Mouse (Mus musculus) urinary bladder, adult 18-20 months (tissue): Measurements from ENCODE around the gene Pcp2.
A peak's percentile ranks its signal among the peaks of the same experiment; 100 is the strongest.
"Not testable (repeated sequence)": the region's sequence is repeated elsewhere in the genome, so short reads cannot be mapped to it uniquely, and the experiment has no call there.

Source experiments
- DNase-seq, 2 experiments: peaks; one replicate each; pipeline ENCODE4 v3.0.0; 2022; ENCODE audit warnings: low spot score in 2 of 2, mixed read lengths in 2 of 2

Pcp2 gene

GRCm38 (mm10) chr8:3621199-3621970 is 4.0 kb downstream of the Pcp2 start, which contains the start of the genes Xab2 and Pet100:
Gene Xab2 (minus strand): TSS chr8:3621316.
Gene Pet100 (plus strand): TSS chr8:3621548.
- peak; percentile 94 to 98 for DNase-seq

- DNase-seq = peak; percentile 38 to 51
Measured at GRCm38 (mm10) chr8:3609816-3610150, 15.6 kb downstream of the Pcp2 start.

- DNase-seq = peak in 1 of 2 experiments; percentile 24
Measured at GRCm38 (mm10) chr8:3609046-3609815, 16.1 kb downstream of the Pcp2 start.

- DNase-seq = no peak
Measured at GRCm38 (mm10) chr8:3607822-3608221, 17.5 kb downstream of the Pcp2 start.

- DNase-seq = no peak
Measured at GRCm38 (mm10) chr8:3606593-3606992, 18.8 kb downstream of the Pcp2 start.

- no peak for DNase-seq
Measured at GRCm38 (mm10) chr8:3603439-3603838, 21.9 kb downstream of the Pcp2 start.

- peak in 1 of 2 experiments; percentile 24 for DNase-seq
Measured at GRCm38 (mm10) chr8:3600401-3600800, 24.9 kb downstream of the Pcp2 start.

GRCm38 (mm10) chr8:3599219-3599618 is 26.1 kb downstream of the Pcp2 start:
- no peak for DNase-seq

- DNase-seq = no peak
Measured at GRCm38 (mm10) chr8:3598054-3598453, 27.3 kb downstream of the Pcp2 start.

- no peak for DNase-seq
Measured at GRCm38 (mm10) chr8:3594466-3594865, 30.9 kb downstream of the Pcp2 start.

- DNase-seq = no peak
Measured at GRCm38 (mm10) chr8:3593470-3593869, 31.9 kb downstream of the Pcp2 start.

GRCm38 (mm10) chr8:3588258-3588633 is 37.1 kb downstream of the Pcp2 start:
- DNase-seq = no peak

GRCm38 (mm10) chr8:3587391-3588257 is 37.7 kb downstream of the Pcp2 start:
- DNase-seq = peak; percentile 51 to 79

- DNase-seq = no peak
Measured at GRCm38 (mm10) chr8:3586993-3587390, 38.4 kb downstream of the Pcp2 start, which contains the start of gene Camsap3. Gene Camsap3 (plus strand): TSS chr8:3587293.

- DNase-seq = no peak
Measured at GRCm38 (mm10) chr8:3586452-3586851, 38.9 kb downstream of the Pcp2 start.

GRCm38 (mm10) chr8:3581961-3582360 is 43.4 kb downstream of the Pcp2 start:
- not testable (repeated sequence) for DNase-seq

GRCm38 (mm10) chr8:3579390-3580364 is 45.7 kb downstream of the Pcp2 start:
- peak; percentile 37 to 44 for DNase-seq

- DNase-seq = no peak
Measured at GRCm38 (mm10) chr8:3576211-3576960, 49.0 kb downstream of the Pcp2 start.

GRCm38 (mm10) chr8:3574546-3574945 is 50.8 kb downstream of the Pcp2 start:
- no peak for DNase-seq
